In genomic region chr14:17655084-17655483, GRCm38 (mm10) we compare ENCODE assay signal across 19 mouse cellular contexts. TPM values are rescaled to one million over a fixed set of nuclear protein-coding genes. Genes with fewer than 3 reads are reported as not detected.
DNase-seq lines count a peak whose midpoint lies in the region; ATAC-seq and TF ChIP-seq lines count a peak whose summit lies in the region.
"Had no signal": no experiment of that assay in that cellular context is flagged by ENCODE, and none has a peak within 500 bp of the region (broad histone marks: within the 10 kb centered on the region; RNA-seq: fewer than 3 reads in every experiment).

No protein-coding gene starts in this region.

- no peak overlapping the region for H3K27ac ChIP-seq in liver, adult 2 months (replicated peaks; ENCODE audit: insufficient read depth, low read depth, low read length)
- no peak overlapping the region for H3K27ac ChIP-seq in liver, embryonic 12.5 days

- H3K9me3 ChIP-seq in liver, embryonic 12.5 days (replicated peaks): no peaks in the 10 kb centered on the region
- H3K9me3 ChIP-seq: G1E had no signal

- no peaks in the 10 kb centered on the region for H3K36me3 ChIP-seq in liver, adult 2 months (ENCODE audit: control insufficient read depth, insufficient read depth, low read length)
- no peaks in the 10 kb centered on the region for H3K36me3 ChIP-seq in liver, embryonic 12.5 days
- H3K36me3 ChIP-seq: G1E had no signal

- no peak for ATAC-seq in liver, embryonic 12.5 days
- ATAC-seq: activated CD4-positive, CD25-positive, alpha-beta regulatory T cell, adult 4 months; CD4-positive, CD25-positive, alpha-beta regulatory T cell, adult 4 months; Patski had no signal

- H3K4me1 ChIP-seq in liver, adult 2 months (ENCODE audit: control insufficient read depth, insufficient read depth, low read length): peaks cover 10% of the 10 kb centered on the region; the same call in 1 of the 2 replicates
- H3K4me1 ChIP-seq in liver, embryonic 12.5 days: no peaks in the 10 kb centered on the region

- H3K4me3 ChIP-seq in liver, adult 2 months (ENCODE audit: insufficient read depth, low read depth, low read length): no peak overlapping the region
- H3K4me3 ChIP-seq in liver, embryonic 12.5 days: no peak overlapping the region

- H3K27me3 ChIP-seq in liver, adult 2 months (ENCODE audit: control insufficient read depth, insufficient read depth, low read length): no peaks in the 10 kb centered on the region
- peaks cover 23% of the 10 kb centered on the region for H3K27me3 ChIP-seq in liver, embryonic 12.5 days (replicated peaks)
- H3K27me3 ChIP-seq: Patski had no signal

- H3K79me2 ChIP-seq in liver, adult 2 months (ENCODE audit: control insufficient read depth, insufficient read depth, low read length): no peaks in the 10 kb centered on the region; the same call in 1 of the 2 replicates

- 30% methylated on average over 5 of the region's 5 CpGs for WGBS in liver, adult 2 months
- WGBS in liver, embryonic 12.5 days (ENCODE audit: insufficient replicate concordance): 63% methylated on average over 5 of the region's 5 CpGs

- DNase-seq in liver, adult 2 months (ENCODE audit: extremely low read depth, low read depth, low spot score): peak; percentile 57
- DNase-seq in retina, embryonic 14.5 days (ENCODE audit: low spot score): peak; percentile 21
- no peak for DNase-seq in retina, postnatal 1 day
- DNase-seq: adrenal gland, adult 2 months; adrenal gland, adult 8-10 months; adrenal gland, postnatal 10 days; adrenal gland, postnatal 14 days; adrenal gland, postnatal 25 days; adrenal gland, postnatal 36 days; B cell, adult 2 months; cerebellum, adult 11 months; cerebellum, adult 11-12 months; cerebellum, adult 18-20 months had no signal

- TF ChIP-seq CTCF in liver, adult 2 months (IDR thresholded peaks at IDR 0.05; ENCODE audit: low read depth, low read length): no peak

- no peak overlapping the region for H3K4me2 ChIP-seq in liver, embryonic 12.5 days

- no peak overlapping the region for H3K9ac ChIP-seq in liver, adult 2 months (ENCODE audit: low read depth, low read length)
- no peak overlapping the region for H3K9ac ChIP-seq in liver, embryonic 12.5 days

- TF ChIP-seq POLR2A in liver, adult 2 months (IDR thresholded peaks at IDR 0.05; ENCODE audit: extremely low read depth, insufficient read depth, low read length): no peak

RNA-seq across cellular contexts. Expression of gene Thrb, which starts 5.0 kb away (rescaled TPM):
- 34.6 and 36.1 TPM in 2 replicates for total RNA-seq in liver, adult 2 months (2014; rRNA removed)
- polyA plus RNA-seq in liver, adult 2 months (2012; rRNA removed): 8.6 and 11.0 TPM in 2 replicates
- 1.5 and 1.9 TPM in 2 replicates for polyA plus RNA-seq in liver, embryonic 12.5 days (2016; fragmentation: Nextera tagmentation; extraction: Ambion mirVana)
- total RNA-seq: MEL had no signal
